Mouse (Mus musculus): ENCODE measurements around the gene Dpep1. TPM values are rescaled to one million over a fixed set of nuclear protein-coding genes. Genes with fewer than 3 reads are reported as not detected.
"Not testable (repeated sequence)": the region's sequence is repeated elsewhere in the genome, so short reads cannot be mapped to it uniquely, and the experiment has no call there.

Gene Dpep1
- polyA plus RNA-seq, 1 experiment: not detected

DNA sequence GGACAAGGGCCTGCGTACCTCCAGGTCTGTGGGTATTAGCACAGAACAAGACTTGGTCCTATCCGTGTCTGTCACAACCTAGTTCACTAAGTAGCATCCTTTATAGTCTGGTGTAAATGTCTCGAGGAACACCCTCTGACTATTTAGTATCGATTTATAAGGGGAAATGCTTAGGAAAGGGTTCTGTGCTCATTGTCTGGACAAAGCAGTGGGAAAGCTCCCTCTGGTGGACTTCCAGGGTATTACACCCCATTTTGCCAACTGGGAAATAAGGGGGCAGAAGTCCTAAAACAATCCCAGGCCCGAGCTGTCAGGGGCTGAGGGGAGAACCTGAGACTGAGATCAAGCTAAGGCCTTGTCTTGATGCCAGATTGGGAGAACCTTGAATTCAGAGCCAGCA lies 16.2 kb downstream of the Dpep1 start:
- Histone ChIP-seq H3K27ac (ENCODE audit: insufficient read depth, low read depth, low read length) (no peak overlapping the region), H3K4me3 (ENCODE audit: insufficient read depth, low read length) (no peak overlapping the region), H3K4me1 (ENCODE audit: control insufficient read depth, insufficient read depth, low read length) (no peaks in the 10 kb centered on the region)
- TF ChIP-seq CTCF (IDR thresholded peaks at IDR 0.05; ENCODE audit: low read depth, low read length) (peak; percentile 55), POLR2A (IDR thresholded peaks at IDR 0.05; ENCODE audit: borderline replicate concordance, low read depth, low read length) (no peak)

DNA sequence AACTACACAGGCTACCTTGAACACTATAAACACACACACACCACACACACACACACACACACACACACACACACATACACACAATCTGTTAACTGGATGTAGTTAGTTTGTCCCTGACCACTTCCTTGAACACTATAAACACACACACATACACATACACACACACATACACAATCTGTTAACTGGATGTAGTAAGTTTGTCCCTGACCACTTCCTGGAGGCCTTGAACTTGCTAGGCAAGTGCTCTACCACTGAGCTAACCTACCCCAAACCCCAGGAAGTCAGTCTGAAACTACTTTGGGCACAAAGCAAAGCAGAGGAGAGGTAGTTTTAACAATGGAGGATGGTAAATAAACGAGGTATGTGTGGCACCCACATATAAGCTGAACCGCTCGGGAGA lies 17.5 kb downstream of the Dpep1 start:
- H3K4me1 ChIP-seq (ENCODE audit: control insufficient read depth, insufficient read depth, low read length): no peaks in the 10 kb centered on the region
- no peak overlapping the region for H3K4me3 ChIP-seq (ENCODE audit: insufficient read depth, low read length)
- TF ChIP-seq CTCF (IDR thresholded peaks at IDR 0.05; ENCODE audit: low read depth, low read length): no peak
- no peak for TF ChIP-seq POLR2A (IDR thresholded peaks at IDR 0.05; ENCODE audit: borderline replicate concordance, low read depth, low read length)

DNA sequence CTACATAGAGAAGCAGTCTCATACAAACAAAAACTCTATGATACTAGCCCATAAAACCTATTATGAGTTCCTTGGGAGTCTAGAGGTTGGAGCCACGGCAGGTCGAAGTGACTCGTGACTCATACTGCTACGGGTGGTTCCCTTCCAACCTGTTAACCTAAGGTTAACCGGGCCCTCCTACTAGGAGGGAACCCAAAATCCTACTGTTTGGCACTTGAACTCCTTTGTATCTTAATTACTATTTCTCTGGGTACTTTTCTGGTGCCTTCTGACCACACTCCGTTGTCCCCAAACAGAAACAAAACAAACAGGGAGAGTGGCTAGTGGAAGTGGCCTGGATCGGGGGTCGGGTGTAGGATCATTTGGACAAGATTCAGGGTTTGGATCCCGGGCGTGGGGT lies 25.8 kb downstream of the Dpep1 start:
- TF ChIP-seq POLR2A (IDR thresholded peaks at IDR 0.05; ENCODE audit: borderline replicate concordance, low read depth, low read length) (no peak), CTCF (IDR thresholded peaks at IDR 0.05; ENCODE audit: low read depth, low read length) (no peak)
- no peak overlapping the region for H3K27ac ChIP-seq (ENCODE audit: insufficient read depth, low read depth, low read length)
- H3K4me1 ChIP-seq (ENCODE audit: control insufficient read depth, insufficient read depth, low read length): peaks cover 9% of the 10 kb centered on the region
- H3K4me3 ChIP-seq (ENCODE audit: insufficient read depth, low read length): peak overlapping the region; percentile 96

More for the DNA sequence above, 17.5 kb downstream of the Dpep1 start:
- H3K27ac ChIP-seq (ENCODE audit: insufficient read depth, low read depth, low read length): no peak overlapping the region

DNA sequence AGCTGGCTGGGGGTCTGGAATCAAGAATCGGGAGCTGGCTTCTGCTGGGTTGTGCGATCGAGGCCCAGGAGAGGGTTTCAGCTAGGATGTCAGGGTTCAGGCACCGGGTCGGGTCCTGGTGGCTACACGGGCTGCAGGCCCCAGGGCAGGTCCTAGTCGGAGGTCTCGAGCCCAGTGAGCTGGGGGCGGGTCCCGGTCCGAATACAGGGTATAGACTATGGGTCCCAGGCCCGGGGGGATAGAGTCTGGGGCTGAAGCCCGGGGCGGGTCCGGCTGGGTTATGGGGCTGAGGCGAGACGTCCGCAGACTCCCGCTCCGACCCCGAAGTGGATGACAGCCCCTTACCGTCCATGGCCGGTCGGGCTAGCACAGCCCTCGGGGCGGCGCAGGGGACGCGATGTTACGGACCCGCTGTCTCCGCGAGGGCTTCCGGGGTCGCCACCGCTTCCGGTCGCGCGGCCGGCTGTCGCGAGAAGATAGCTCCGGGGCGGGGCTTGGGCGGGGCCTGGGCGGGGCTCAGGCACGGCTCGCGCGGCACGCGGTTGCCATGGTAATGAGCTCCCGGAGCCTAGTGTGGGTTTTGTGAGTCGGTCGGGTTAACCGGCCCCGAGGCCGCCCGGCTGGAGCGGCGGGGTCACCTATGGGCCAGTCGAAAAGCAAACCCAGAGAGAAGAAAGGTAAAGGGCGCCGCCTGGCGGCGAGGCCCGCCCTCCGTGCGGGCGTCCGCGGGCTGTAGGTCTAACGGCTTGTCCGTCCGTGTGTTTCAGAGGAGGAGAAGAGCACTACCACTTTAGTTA lies 26.5 kb downstream of the Dpep1 start, which contains the start of the genes Chmp1a and Spata33:
TSS of gene Chmp1a (minus strand) at position 443 of the 797 bp plus-strand sequence.
TSS of gene Spata33 (plus strand) at position 512 of the 797 bp plus-strand sequence.
- Histone ChIP-seq H3K4me3 (ENCODE audit: insufficient read depth, low read length) (peak within 1 kb of the TSS; percentile 96), H3K4me1 (ENCODE audit: control insufficient read depth, insufficient read depth, low read length) (peaks cover 9% of the 10 kb centered on the region), H3K27ac (ENCODE audit: insufficient read depth, low read depth, low read length) (peak within 1 kb of the TSS; percentile 30)
- TF ChIP-seq CTCF (IDR thresholded peaks at IDR 0.05; ENCODE audit: low read depth, low read length) (peak; percentile 43; the same call in 1 of the 2 replicates), POLR2A (IDR thresholded peaks at IDR 0.05; ENCODE audit: borderline replicate concordance, low read depth, low read length) (no peak)

DNA sequence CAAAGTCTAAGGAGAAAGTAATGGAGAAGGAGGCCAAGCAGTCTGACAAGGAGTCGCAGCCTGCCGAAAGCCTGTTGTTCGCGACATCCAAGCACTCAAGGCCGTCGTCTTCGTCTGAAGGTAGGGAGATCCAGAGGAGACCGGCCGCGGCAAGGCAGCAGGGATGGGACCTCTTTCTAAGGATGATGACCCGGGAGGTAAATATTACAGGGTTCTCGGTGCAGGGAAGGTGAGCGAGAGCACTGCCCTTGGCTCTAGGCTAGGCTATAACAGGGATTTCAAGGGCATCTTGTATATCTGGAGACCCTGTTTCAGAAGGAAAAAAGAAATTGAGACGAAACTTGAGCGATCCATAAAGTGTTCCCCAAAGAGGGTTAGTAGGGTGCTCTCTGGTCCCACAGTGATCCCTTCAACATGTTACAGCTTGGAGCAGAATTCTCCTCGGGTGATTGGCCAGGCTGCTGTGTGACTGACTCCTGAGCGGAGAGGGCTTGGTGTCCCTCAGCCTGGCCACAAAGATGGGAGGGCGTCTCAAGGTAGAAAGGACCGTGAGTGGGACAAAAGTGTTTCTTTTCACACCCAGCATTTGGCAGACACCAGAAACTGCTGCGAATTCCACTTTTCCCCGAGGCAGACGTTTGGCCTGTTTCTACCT lies 27.2 kb downstream of the Dpep1 start:
- Histone ChIP-seq H3K4me1 (ENCODE audit: control insufficient read depth, insufficient read depth, low read length) (peaks cover 9% of the 10 kb centered on the region), H3K27ac (ENCODE audit: insufficient read depth, low read depth, low read length) (no peak overlapping the region), H3K4me3 (ENCODE audit: insufficient read depth, low read length) (peak overlapping the region; percentile 96)
- no peak for TF ChIP-seq CTCF (IDR thresholded peaks at IDR 0.05; ENCODE audit: low read depth, low read length)
- TF ChIP-seq POLR2A (IDR thresholded peaks at IDR 0.05; ENCODE audit: borderline replicate concordance, low read depth, low read length): no peak

DNA sequence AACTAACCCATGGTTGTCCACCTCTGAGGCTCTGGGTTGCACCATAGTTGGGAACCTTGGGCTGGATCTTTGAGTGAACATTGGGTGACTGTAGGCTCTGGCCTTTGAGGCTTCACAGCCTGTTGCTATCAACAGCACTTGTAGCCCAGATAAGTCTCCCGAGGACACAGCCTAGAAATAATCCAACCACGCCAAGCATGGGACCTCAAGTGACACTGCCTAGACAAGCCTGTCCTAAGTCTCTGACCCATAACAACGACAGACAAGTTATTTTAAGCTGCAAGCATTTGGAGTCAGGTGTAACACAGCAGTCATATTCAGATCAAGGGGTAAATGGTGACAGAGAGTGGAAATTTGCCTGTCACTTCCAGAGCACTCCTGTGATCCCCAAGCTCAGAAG lies 29.4 kb downstream of the Dpep1 start:
- peaks cover 10% of the 10 kb centered on the region for H3K4me1 ChIP-seq (ENCODE audit: control insufficient read depth, insufficient read depth, low read length)
- TF ChIP-seq POLR2A (IDR thresholded peaks at IDR 0.05; ENCODE audit: borderline replicate concordance, low read depth, low read length) (no peak), CTCF (IDR thresholded peaks at IDR 0.05; ENCODE audit: low read depth, low read length) (no peak)

DNA sequence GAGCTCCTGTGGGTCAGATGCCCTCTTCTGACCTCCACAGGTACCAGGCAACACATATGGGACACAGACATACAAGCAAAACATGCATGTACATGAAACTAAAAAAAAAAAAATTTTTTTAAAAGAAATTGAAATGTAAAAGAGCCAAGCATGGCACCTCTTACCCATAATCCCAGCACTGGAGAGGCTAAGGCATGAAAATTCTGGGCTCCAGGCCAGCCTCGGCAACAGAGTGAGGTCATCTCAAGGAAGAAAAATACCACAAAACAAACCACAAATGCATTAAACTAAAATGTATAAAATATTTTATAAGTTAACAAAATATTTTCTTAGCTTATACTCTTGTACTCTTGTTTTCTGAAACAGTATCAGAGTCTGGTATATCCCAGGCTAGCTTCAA lies 34.9 kb downstream of the Dpep1 start:
- peaks cover 6% of the 10 kb centered on the region for H3K4me1 ChIP-seq (ENCODE audit: control insufficient read depth, insufficient read depth, low read length)
- peak overlapping the region; percentile 53 for H3K27ac ChIP-seq (ENCODE audit: insufficient read depth, low read depth, low read length)
- TF ChIP-seq CTCF (IDR thresholded peaks at IDR 0.05; ENCODE audit: low read depth, low read length) (no peak), POLR2A (IDR thresholded peaks at IDR 0.05; ENCODE audit: borderline replicate concordance, low read depth, low read length) (no peak)
- H3K4me3 ChIP-seq (ENCODE audit: insufficient read depth, low read length): no peak overlapping the region

More for the DNA sequence above, 29.4 kb downstream of the Dpep1 start:
- no peak overlapping the region for H3K27ac ChIP-seq (ENCODE audit: insufficient read depth, low read depth, low read length)
- H3K4me3 ChIP-seq (ENCODE audit: insufficient read depth, low read length): no peak overlapping the region

DNA sequence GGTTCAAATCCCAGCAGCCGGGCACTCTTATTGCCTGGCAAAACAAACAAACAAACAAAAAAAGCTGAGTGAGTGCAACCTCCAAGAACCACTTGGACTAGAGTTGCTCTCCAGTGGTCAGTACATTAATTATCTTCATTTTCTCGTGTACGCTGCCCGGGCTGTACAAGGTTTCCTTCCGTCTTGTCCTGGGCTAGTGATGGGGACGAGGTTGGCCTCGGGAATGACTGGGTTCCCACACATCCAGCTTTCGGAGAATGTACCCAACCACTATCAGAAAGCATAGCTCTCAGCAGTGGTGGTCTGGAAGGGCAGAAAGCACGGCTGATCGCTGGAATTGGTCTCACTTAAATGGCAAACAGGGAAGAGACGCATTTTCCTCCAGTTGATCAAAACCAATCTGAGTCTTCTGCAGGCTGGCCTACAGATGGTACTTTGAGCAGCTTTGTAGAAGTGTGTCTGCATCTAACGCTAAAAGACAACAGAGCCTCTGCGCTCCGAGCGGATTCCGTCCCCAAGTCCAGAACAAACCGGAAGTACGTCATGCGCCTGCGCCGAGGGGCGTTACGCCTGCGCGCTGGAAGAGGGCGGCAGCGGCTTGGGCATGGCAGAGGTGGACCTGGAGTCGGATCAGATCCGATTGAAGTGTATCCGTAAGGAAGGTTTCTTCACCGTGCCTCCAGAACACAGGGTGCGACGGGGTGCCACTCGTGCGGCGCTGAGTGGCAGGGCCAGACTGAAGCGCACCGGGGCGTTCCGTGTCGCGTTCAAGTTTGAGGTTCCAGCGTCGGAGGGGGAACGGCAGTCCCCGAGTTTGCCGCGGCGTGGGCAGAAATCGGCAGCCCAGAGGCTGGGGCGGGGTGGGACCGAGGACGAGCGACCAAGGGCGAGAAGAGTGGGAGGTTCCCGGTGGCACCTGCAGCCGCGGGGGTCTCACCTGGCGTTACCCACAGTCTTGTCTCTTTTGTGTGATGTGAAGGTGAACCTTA lies 38.5 kb downstream of the Dpep1 start, which contains the start of gene Cdk10:
TSS of gene Cdk10 (plus strand) at position 565 of the 989 bp plus-strand sequence.
- H3K27ac ChIP-seq (ENCODE audit: insufficient read depth, low read depth, low read length): peak within 1 kb of the TSS; percentile 72

DNA sequence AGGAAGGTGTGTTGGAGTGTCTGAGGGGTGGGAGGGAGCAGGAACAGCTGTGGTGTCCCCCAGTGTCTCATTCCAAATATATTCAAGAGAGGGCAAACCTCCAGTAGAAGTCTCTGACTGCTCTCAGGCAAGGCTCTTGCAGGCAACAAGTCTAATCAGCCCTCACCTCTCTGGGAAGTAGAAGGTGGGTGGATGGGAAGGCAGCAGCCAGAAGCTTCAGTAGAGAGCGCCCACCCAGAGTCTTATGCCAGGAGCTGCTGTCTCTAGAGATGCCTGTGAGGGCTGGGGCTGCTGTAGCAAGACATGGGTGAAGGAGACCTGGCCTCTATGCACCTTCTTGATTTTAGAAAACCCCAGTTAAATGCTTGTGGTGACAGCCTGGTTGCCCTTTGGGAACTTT lies 42.4 kb downstream of the Dpep1 start:
- no peaks in the 10 kb centered on the region for H3K4me1 ChIP-seq (ENCODE audit: control insufficient read depth, insufficient read depth, low read length)
- TF ChIP-seq CTCF (IDR thresholded peaks at IDR 0.05; ENCODE audit: low read depth, low read length): no peak
- no peak for TF ChIP-seq POLR2A (IDR thresholded peaks at IDR 0.05; ENCODE audit: borderline replicate concordance, low read depth, low read length)
- no peak overlapping the region for H3K27ac ChIP-seq (ENCODE audit: insufficient read depth, low read depth, low read length)
- H3K4me3 ChIP-seq (ENCODE audit: insufficient read depth, low read length): no peak overlapping the region

More for the DNA sequence above, 38.5 kb downstream of the Dpep1 start, which contains the start of gene Cdk10:
- peaks cover 6% of the 10 kb centered on the region for H3K4me1 ChIP-seq (ENCODE audit: control insufficient read depth, insufficient read depth, low read length)
- no peak; the same call in 1 of the 2 replicates for TF ChIP-seq POLR2A (IDR thresholded peaks at IDR 0.05; ENCODE audit: borderline replicate concordance, low read depth, low read length)
- H3K4me3 ChIP-seq (ENCODE audit: insufficient read depth, low read length): peak within 1 kb of the TSS; percentile 68

DNA sequence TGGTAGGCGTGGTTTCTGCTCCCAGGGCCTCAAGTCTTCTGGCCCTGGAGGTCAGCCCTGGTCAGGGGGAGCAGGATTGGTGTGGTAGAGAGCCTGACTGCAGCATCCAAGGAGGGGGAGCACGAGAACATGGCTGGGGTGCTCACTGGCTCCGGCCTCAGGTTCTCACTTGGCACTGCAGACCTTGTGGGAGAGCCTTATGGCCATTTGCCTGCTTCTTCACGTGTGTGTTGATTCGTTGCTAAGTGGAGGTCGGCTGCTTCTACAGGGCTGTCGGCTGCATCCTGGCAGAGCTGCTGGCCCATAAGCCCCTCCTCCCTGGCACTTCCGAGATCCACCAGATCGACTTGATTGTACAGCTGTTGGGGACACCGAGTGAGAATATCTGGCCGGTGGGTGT lies 44.3 kb downstream of the Dpep1 start:
- not testable (repeated sequence) for H3K4me3 ChIP-seq (ENCODE audit: insufficient read depth, low read length); H3K4me1 ChIP-seq (ENCODE audit: control insufficient read depth, insufficient read depth, low read length); H3K27ac ChIP-seq (ENCODE audit: insufficient read depth, low read depth, low read length)
